Mouse (Mus musculus) neural tube, embryonic 13.5 days (tissue): ENCODE data around the gene Fyb. TPM values are rescaled to one million over a fixed set of nuclear protein-coding genes. Genes with fewer than 3 reads are reported as not detected.

Source experiments
- ATAC-seq: fragments of 200-750 bp; cut with Nextera tagmentation; 2 replicates; pipeline ENCODE4 v1.8.0; 2017; ENCODE audit warnings: low read depth, mild to moderate bottlenecking, moderate TSS enrichment, moderate library complexity
- H3K27ac ChIP-seq: fragments of 300-500 bp; sonication (generic); replicated peaks from 2 replicates; pipeline ENCODE4 v1.5.1; 2015; ENCODE audit warnings: moderate library complexity, mild to moderate bottlenecking, inconsistent platforms
- H3K27me3 ChIP-seq: fragments of 300-500 bp; sonication (generic); 2 replicates; pipeline ENCODE4 v1.6.1; 2015; ENCODE audit warnings: mild to moderate bottlenecking, inconsistent platforms
- H3K36me3 ChIP-seq: fragments of 300-500 bp; sonication (generic); 2 replicates; pipeline ENCODE4 v1.6.1; 2015; ENCODE audit warnings: mild to moderate bottlenecking, inconsistent platforms
- H3K4me1 ChIP-seq: fragments of 300-500 bp; sonication (generic); replicated peaks from 2 replicates; pipeline ENCODE4 v1.6.1; 2015; ENCODE audit warnings: inconsistent platforms
- H3K4me2 ChIP-seq: fragments of 300-500 bp; sonication (generic); 2 replicates; pipeline ENCODE4 v1.6.1; 2015; ENCODE audit warnings: inconsistent platforms, mild to moderate bottlenecking, moderate library complexity
- H3K4me3 ChIP-seq: fragments of 300-500 bp; sonication (generic); 2 replicates; pipeline ENCODE4 v1.5.1; 2015; ENCODE audit warnings: mild to moderate bottlenecking, inconsistent platforms
- H3K9ac ChIP-seq: fragments of 300-500 bp; sonication (generic); 2 replicates; pipeline ENCODE4 v1.6.1; 2015; ENCODE audit warnings: moderate library complexity, mild to moderate bottlenecking, inconsistent platforms
- H3K9me3 ChIP-seq: fragments of 300-500 bp; sonication (generic); 2 replicates; pipeline ENCODE4 v1.6.1; 2016; ENCODE audit warnings: inconsistent platforms
- WGBS: fragments of 180-500 bp; shearing (Covaris S2); methylation state at CpG from one replicate; pipeline ENCODE4 v1.1.7; 2015; 5-methylcytosine and 5-hydroxymethylcytosine counted together
- polyA plus RNA-seq: library from polyadenylated mRNA; unstranded; fragments of >200 nt; fragmentation: Nextera tagmentation; extraction: Ambion mirVana; gene quantifications from 2 replicates; pipeline ENCODE4 v1.2.1, GENCODE M21; 2015

Gene Fyb
- polyA plus RNA-seq, 1 experiment from 2014 or later, result 4.5 TPM

- H3K9ac ChIP-seq, result no peak overlapping the region
- ATAC-seq, result no peak
Observed at GRCm38 (mm10) chr15:6539639-6540338, 17.1 kb downstream of the Fyb start.

GRCm38 (mm10) chr15:6548911-6549310, 26.3 kb downstream of the Fyb start:
- no peaks in the 10 kb centered on the region for H3K4me1 ChIP-seq
- H3K36me3 ChIP-seq, result no peaks in the 10 kb centered on the region
- H3K4me2 ChIP-seq, result no peak overlapping the region
- no peak for ATAC-seq
- 91% methylated on average over 4 of the region's 4 CpGs for WGBS
- H3K9ac ChIP-seq, result no peak overlapping the region
- H3K4me3 ChIP-seq, result no peak overlapping the region
- H3K27me3 ChIP-seq, result no peaks in the 10 kb centered on the region
- no peak overlapping the region for H3K27ac ChIP-seq
- no peaks in the 10 kb centered on the region for H3K9me3 ChIP-seq

More at GRCm38 (mm10) chr15:6539639-6540338, 17.1 kb downstream of the Fyb start:
- Histone ChIP-seq H3K27me3 (no peaks in the 10 kb centered on the region), H3K27ac (no peak overlapping the region), H3K4me3 (no peak overlapping the region), H3K4me2 (no peak overlapping the region), H3K36me3 (no peaks in the 10 kb centered on the region), H3K9me3 (no peaks in the 10 kb centered on the region), H3K4me1 (no peaks in the 10 kb centered on the region)
- WGBS, result 70% methylated on average over 7 of the region's 7 CpGs

GRCm38 (mm10) chr15:6551875-6552274, 29.2 kb downstream of the Fyb start:
- Histone ChIP-seq H3K27me3 (no peaks in the 10 kb centered on the region), H3K4me3 (no peak overlapping the region), H3K4me2 (no peak overlapping the region), H3K36me3 (no peaks in the 10 kb centered on the region), H3K9ac (no peak overlapping the region), H3K4me1 (no peaks in the 10 kb centered on the region; the same call in 1 of the 2 replicates), H3K9me3 (no peaks in the 10 kb centered on the region), H3K27ac (no peak overlapping the region)
- WGBS, result 91% methylated on average over 7 of the region's 7 CpGs
- no peak for ATAC-seq

GRCm38 (mm10) chr15:6554742-6555141, 32.1 kb downstream of the Fyb start:
- no peaks in the 10 kb centered on the region; the same call in 1 of the 2 replicates for H3K4me1 ChIP-seq
- H3K27me3 ChIP-seq, result no peaks in the 10 kb centered on the region
- WGBS, result 87% methylated on average over 4 of the region's 4 CpGs
- H3K4me2 ChIP-seq, result no peak overlapping the region
- no peak for ATAC-seq
- H3K27ac ChIP-seq, result no peak overlapping the region
- no peaks in the 10 kb centered on the region for H3K9me3 ChIP-seq
- no peak overlapping the region for H3K4me3 ChIP-seq
- H3K36me3 ChIP-seq, result no peaks in the 10 kb centered on the region
- no peak overlapping the region for H3K9ac ChIP-seq

- no peak overlapping the region for H3K27ac ChIP-seq
- ATAC-seq, result no peak
- no peaks in the 10 kb centered on the region for H3K9me3 ChIP-seq
- no peaks in the 10 kb centered on the region for H3K36me3 ChIP-seq
- WGBS, result 33% methylated on average over 2 of the region's 2 CpGs
- no peak overlapping the region for H3K4me3 ChIP-seq
- no peaks in the 10 kb centered on the region for H3K27me3 ChIP-seq
- H3K9ac ChIP-seq, result no peak overlapping the region
- no peaks in the 10 kb centered on the region; the same call in 1 of the 2 replicates for H3K4me1 ChIP-seq
- no peak overlapping the region for H3K4me2 ChIP-seq
Observed at GRCm38 (mm10) chr15:6555536-6555935, 32.9 kb downstream of the Fyb start.

GRCm38 (mm10) chr15:6556272-6556671, 33.6 kb downstream of the Fyb start:
- Histone ChIP-seq H3K36me3 (no peaks in the 10 kb centered on the region), H3K27ac (no peak overlapping the region), H3K27me3 (no peaks in the 10 kb centered on the region), H3K4me2 (no peak overlapping the region), H3K4me1 (no peaks in the 10 kb centered on the region; the same call in 1 of the 2 replicates), H3K4me3 (no peak overlapping the region), H3K9me3 (no peaks in the 10 kb centered on the region), H3K9ac (no peak overlapping the region)
- ATAC-seq, result no peak
- WGBS, result 90% methylated on average over 4 of the region's 4 CpGs

- Histone ChIP-seq H3K27ac (no peak overlapping the region), H3K9ac (no peak overlapping the region), H3K4me1 (no peaks in the 10 kb centered on the region; the same call in 1 of the 2 replicates), H3K27me3 (no peaks in the 10 kb centered on the region), H3K4me3 (no peak overlapping the region), H3K9me3 (no peaks in the 10 kb centered on the region), H3K4me2 (no peak overlapping the region), H3K36me3 (no peaks in the 10 kb centered on the region)
- no peak for ATAC-seq
- 93% methylated on average over 6 of the region's 6 CpGs for WGBS
Observed at GRCm38 (mm10) chr15:6556911-6557310, 34.3 kb downstream of the Fyb start.

GRCm38 (mm10) chr15:6557552-6557951, 34.9 kb downstream of the Fyb start:
- no peaks in the 10 kb centered on the region for H3K27me3 ChIP-seq
- H3K27ac ChIP-seq, result no peak overlapping the region
- no peak overlapping the region for H3K4me2 ChIP-seq
- no peak overlapping the region for H3K4me3 ChIP-seq
- ATAC-seq, result no peak
- WGBS, result 90% methylated on average over 4 of the region's 4 CpGs
- H3K9ac ChIP-seq, result no peak overlapping the region
- no peaks in the 10 kb centered on the region for H3K36me3 ChIP-seq
- no peaks in the 10 kb centered on the region; the same call in 1 of the 2 replicates for H3K4me1 ChIP-seq
- H3K9me3 ChIP-seq, result no peaks in the 10 kb centered on the region

GRCm38 (mm10) chr15:6559188-6559587, 36.5 kb downstream of the Fyb start:
- Histone ChIP-seq H3K36me3 (no peaks in the 10 kb centered on the region), H3K9me3 (no peaks in the 10 kb centered on the region), H3K27me3 (no peaks in the 10 kb centered on the region), H3K4me2 (no peak overlapping the region), H3K4me3 (no peak overlapping the region), H3K9ac (no peak overlapping the region), H3K4me1 (no peaks in the 10 kb centered on the region; the same call in 1 of the 2 replicates), H3K27ac (no peak overlapping the region)
- ATAC-seq, result no peak
- WGBS, result 87% methylated on average over 9 of the region's 9 CpGs

- H3K9me3 ChIP-seq, result no peaks in the 10 kb centered on the region
- no peaks in the 10 kb centered on the region; the same call in 1 of the 2 replicates for H3K4me1 ChIP-seq
- H3K36me3 ChIP-seq, result no peaks in the 10 kb centered on the region
- 93% methylated on average over 10 of the region's 10 CpGs for WGBS
- no peaks in the 10 kb centered on the region for H3K27me3 ChIP-seq
- no peak overlapping the region for H3K9ac ChIP-seq
- no peak overlapping the region for H3K4me2 ChIP-seq
- ATAC-seq, result no peak
- H3K27ac ChIP-seq, result no peak overlapping the region
- H3K4me3 ChIP-seq, result no peak overlapping the region
Observed at GRCm38 (mm10) chr15:6560696-6561095, 38.0 kb downstream of the Fyb start.

GRCm38 (mm10) chr15:6562161-6562560, 39.5 kb downstream of the Fyb start:
- Histone ChIP-seq H3K36me3 (no peaks in the 10 kb centered on the region), H3K27me3 (no peaks in the 10 kb centered on the region), H3K4me2 (no peak overlapping the region), H3K9ac (no peak overlapping the region), H3K9me3 (no peaks in the 10 kb centered on the region), H3K27ac (no peak overlapping the region), H3K4me3 (no peak overlapping the region), H3K4me1 (no peaks in the 10 kb centered on the region; the same call in 1 of the 2 replicates)
- no peak for ATAC-seq
- 83% methylated on average over 4 of the region's 4 CpGs for WGBS

- no peak overlapping the region for H3K4me2 ChIP-seq
- 83% methylated on average over 2 of the region's 2 CpGs for WGBS
- H3K4me1 ChIP-seq, result no peaks in the 10 kb centered on the region; the same call in 1 of the 2 replicates
- no peaks in the 10 kb centered on the region for H3K9me3 ChIP-seq
- H3K27ac ChIP-seq, result no peak overlapping the region
- no peaks in the 10 kb centered on the region for H3K27me3 ChIP-seq
- no peak for ATAC-seq
- H3K9ac ChIP-seq, result no peak overlapping the region
- no peak overlapping the region for H3K4me3 ChIP-seq
- H3K36me3 ChIP-seq, result no peaks in the 10 kb centered on the region
Observed at GRCm38 (mm10) chr15:6562629-6563028, 40.0 kb downstream of the Fyb start.

- H3K9ac ChIP-seq, result no peak overlapping the region
- no peak for ATAC-seq
- no peaks in the 10 kb centered on the region for H3K9me3 ChIP-seq
- WGBS, result 44% methylated on average over 11 of the region's 11 CpGs
- no peaks in the 10 kb centered on the region for H3K27me3 ChIP-seq
- H3K4me1 ChIP-seq, result no peaks in the 10 kb centered on the region; the same call in 1 of the 2 replicates
- H3K4me3 ChIP-seq, result no peak overlapping the region
- H3K4me2 ChIP-seq, result peak overlapping the region; percentile 39
- no peaks in the 10 kb centered on the region for H3K36me3 ChIP-seq
- H3K27ac ChIP-seq, result no peak overlapping the region
Observed at GRCm38 (mm10) chr15:6564977-6565421, 42.3 kb downstream of the Fyb start.
